Mouse (Mus musculus): Measurements from ENCODE around the gene Phldb3. TPM values are rescaled to one million over a fixed set of nuclear protein-coding genes. Genes with fewer than 3 reads are reported as not detected.

Phldb3 gene
- total RNA-seq, 2 experiments from 2014 or later = 0.85 TPM; not detected in 1

GRCm38 (mm10) chr7:24628685-24629610, 18.4 kb downstream of the Phldb3 start:
- peak; percentile 90 for ATAC-seq (replicated peaks; ENCODE audit: low FRiP score, poor library complexity, severe bottlenecking)

GRCm38 (mm10) chr7:24629672-24630071, 19.1 kb downstream of the Phldb3 start:
- ATAC-seq (replicated peaks; ENCODE audit: low FRiP score, poor library complexity, severe bottlenecking) = no peak

GRCm38 (mm10) chr7:24630116-24630880, 19.7 kb downstream of the Phldb3 start:
- no peak for ATAC-seq (replicated peaks; ENCODE audit: low FRiP score, poor library complexity, severe bottlenecking)

- no peak for ATAC-seq (replicated peaks; ENCODE audit: low FRiP score, poor library complexity, severe bottlenecking)
Observed at GRCm38 (mm10) chr7:24636264-24636663, 25.7 kb downstream of the Phldb3 start, which contains the start of gene Lypd3. TSS of gene Lypd3 (plus strand) at chr7:24636550.

- no peak for ATAC-seq (replicated peaks; ENCODE audit: low FRiP score, poor library complexity, severe bottlenecking)
Observed at GRCm38 (mm10) chr7:24637046-24637445, 26.5 kb downstream of the Phldb3 start.

- ATAC-seq (replicated peaks; ENCODE audit: low FRiP score, poor library complexity, severe bottlenecking) = no peak
Observed at GRCm38 (mm10) chr7:24638026-24638856, 27.7 kb downstream of the Phldb3 start.

GRCm38 (mm10) chr7:24640450-24640849, 29.9 kb downstream of the Phldb3 start:
- no peak for ATAC-seq (replicated peaks; ENCODE audit: low FRiP score, poor library complexity, severe bottlenecking)

GRCm38 (mm10) chr7:24642491-24642890, 31.9 kb downstream of the Phldb3 start:
- no peak for ATAC-seq (replicated peaks; ENCODE audit: low FRiP score, poor library complexity, severe bottlenecking)

GRCm38 (mm10) chr7:24644492-24644891, 33.9 kb downstream of the Phldb3 start:
- no peak for ATAC-seq (replicated peaks; ENCODE audit: low FRiP score, poor library complexity, severe bottlenecking)

- no peak for ATAC-seq (replicated peaks; ENCODE audit: low FRiP score, poor library complexity, severe bottlenecking)
Observed at GRCm38 (mm10) chr7:24644996-24645395, 34.4 kb downstream of the Phldb3 start.

- no peak for ATAC-seq (replicated peaks; ENCODE audit: low FRiP score, poor library complexity, severe bottlenecking)
Observed at GRCm38 (mm10) chr7:24646486-24646885, 35.9 kb downstream of the Phldb3 start.

- ATAC-seq (replicated peaks; ENCODE audit: low FRiP score, poor library complexity, severe bottlenecking) = no peak
Observed at GRCm38 (mm10) chr7:24653681-24654080, 43.1 kb downstream of the Phldb3 start.

GRCm38 (mm10) chr7:24659737-24660357, 49.3 kb downstream of the Phldb3 start:
- no peak for ATAC-seq (replicated peaks; ENCODE audit: low FRiP score, poor library complexity, severe bottlenecking)

- ATAC-seq (replicated peaks; ENCODE audit: low FRiP score, poor library complexity, severe bottlenecking) = no peak
Observed at GRCm38 (mm10) chr7:24661118-24661904, 50.7 kb downstream of the Phldb3 start.

- ATAC-seq (replicated peaks; ENCODE audit: low FRiP score, poor library complexity, severe bottlenecking) = peak; percentile 77
Observed at GRCm38 (mm10) chr7:24662575-24662974, 52.0 kb downstream of the Phldb3 start.

- no peak for ATAC-seq (replicated peaks; ENCODE audit: low FRiP score, poor library complexity, severe bottlenecking)
Observed at GRCm38 (mm10) chr7:24664301-24664700, 53.7 kb downstream of the Phldb3 start.

GRCm38 (mm10) chr7:24664959-24665358, 54.4 kb downstream of the Phldb3 start:
- no peak for ATAC-seq (replicated peaks; ENCODE audit: low FRiP score, poor library complexity, severe bottlenecking)

- ATAC-seq (replicated peaks; ENCODE audit: low FRiP score, poor library complexity, severe bottlenecking) = no peak
Observed at GRCm38 (mm10) chr7:24671944-24672439, 61.4 kb downstream of the Phldb3 start.
